Comparison of ENCODE assay signal across 10 mouse cellular contexts in the genomic region with DNA sequence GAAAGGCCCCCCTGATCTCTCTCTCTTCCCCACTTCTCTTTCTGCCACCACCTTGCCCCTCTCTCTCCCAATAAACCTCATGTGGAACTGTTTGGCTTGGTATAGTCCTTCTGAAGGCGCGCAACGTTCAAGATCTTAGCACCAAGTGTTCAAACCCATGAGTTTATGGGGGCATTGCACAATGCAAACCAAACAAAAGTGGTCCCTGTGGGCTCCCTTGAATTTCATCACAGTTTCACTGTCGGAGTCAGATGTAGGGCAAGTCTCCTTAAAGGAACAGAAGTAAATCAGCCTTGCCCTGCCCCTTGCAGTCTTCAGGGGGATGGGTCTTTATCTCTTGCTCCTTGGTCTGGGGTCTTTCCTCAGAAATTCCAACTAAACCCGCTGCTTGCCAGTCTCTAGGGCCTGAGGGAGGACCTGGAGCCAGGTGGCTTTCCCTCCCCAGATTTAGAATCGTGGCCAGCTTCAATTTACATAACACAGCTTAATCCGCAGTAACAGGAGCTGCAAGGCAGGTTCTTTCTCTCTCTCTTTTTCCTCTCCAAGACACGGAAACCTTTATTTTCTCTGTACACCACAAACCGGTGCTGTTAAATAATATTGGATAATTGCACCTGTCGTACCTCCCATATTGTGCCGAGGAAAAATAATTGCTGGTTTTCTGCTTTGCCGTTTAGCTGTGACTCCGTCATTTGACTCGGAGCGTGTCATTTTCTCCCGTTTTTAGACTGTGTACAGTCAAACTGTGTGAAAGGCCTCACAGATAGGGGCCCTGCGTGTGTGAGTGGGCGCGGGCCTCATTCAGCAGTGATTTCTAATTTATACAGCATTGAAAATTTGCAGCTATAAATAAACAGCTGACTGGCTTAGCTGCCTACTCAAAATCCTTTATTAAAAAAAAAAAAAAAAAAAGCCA.
DNase-seq lines count a peak whose midpoint lies in the region; ATAC-seq and TF ChIP-seq lines count a peak whose summit lies in the region.
"Had no signal": no experiment of that assay in that cellular context is flagged by ENCODE, and none has a peak within 500 bp of the region (broad histone marks: within the 10 kb centered on the region; RNA-seq: fewer than 3 reads in every experiment).

No protein-coding gene starts in this region.

- H3K4me1 ChIP-seq in embryonic facial prominence, embryonic 13.5 days: peaks cover 7% of the 10 kb centered on the region
- H3K4me1 ChIP-seq in stomach, postnatal 0 days (replicated peaks; ENCODE audit: control insufficient read depth, insufficient read depth): no peaks in the 10 kb centered on the region

- peak overlapping the region; percentile 7; the same call in 1 of the 2 replicates for H3K4me2 ChIP-seq in embryonic facial prominence, embryonic 13.5 days
- H3K4me2 ChIP-seq in stomach, postnatal 0 days (replicated peaks; ENCODE audit: low read depth): 0 out of 2 replicates have a peak overlapping the region, but pooled peaks have one; percentile 14

- no peaks in the 10 kb centered on the region for H3K27me3 ChIP-seq in embryonic facial prominence, embryonic 13.5 days
- no peaks in the 10 kb centered on the region for H3K27me3 ChIP-seq in stomach, postnatal 0 days (ENCODE audit: control insufficient read depth, insufficient read depth, low read length)

- no peak for TF ChIP-seq CTCF in left cerebral cortex, adult 2 months (IDR thresholded peaks at IDR 0.05)
- no peak for TF ChIP-seq CTCF in stomach, postnatal 0 days (IDR thresholded peaks at IDR 0.05; ENCODE audit: low read depth)

- DNase-seq in left cerebral cortex, adult 2 months (ENCODE audit: extremely low spot score in 1 of 2, low spot score in 2 of 2): peak; percentile 45 to 61
- no peak for DNase-seq in left cerebral cortex, adult 11 months (ENCODE audit: low spot score)
- peak; percentile 70 to 78 for DNase-seq in left cerebral cortex, postnatal 14 days (ENCODE audit: low spot score in 2 of 2)
- DNase-seq in stomach, postnatal 0 days (ENCODE audit: low spot score): no peak
- DNase-seq in spleen, postnatal 36 days (ENCODE audit: low spot score in 2 of 2): no peak
- no peak for DNase-seq in heart, postnatal 36 days
- DNase-seq: kidney, postnatal 36 days; spleen, adult 18-20 months had no signal

- 38% methylated on average over 19 of the region's 19 CpGs for WGBS in embryonic facial prominence, embryonic 13.5 days
- WGBS in stomach, postnatal 0 days: 53% methylated on average over 19 of the region's 19 CpGs

- ATAC-seq in embryonic facial prominence, embryonic 13.5 days (ENCODE audit: insufficient number of reproducible peaks, insufficient read depth, low FRiP score, low TSS enrichment, low read depth): no peak
- ATAC-seq in stomach, postnatal 0 days (ENCODE audit: low FRiP score, low TSS enrichment): no peak

- H3K4me3 ChIP-seq in left cerebral cortex, adult 2 months: 0 out of 2 replicates have a peak overlapping the region, but pooled peaks have one; percentile 4
- no peak overlapping the region for H3K4me3 ChIP-seq in embryonic facial prominence, embryonic 13.5 days
- H3K4me3 ChIP-seq in stomach, postnatal 0 days (ENCODE audit: low read depth, low read length): no peak overlapping the region

- no peaks in the 10 kb centered on the region for H3K36me3 ChIP-seq in embryonic facial prominence, embryonic 13.5 days
- H3K36me3 ChIP-seq in stomach, postnatal 0 days (ENCODE audit: control insufficient read depth, insufficient read depth, low read length): no peaks in the 10 kb centered on the region
- H3K36me3 ChIP-seq: G1E had no signal

- peak overlapping the region; percentile 62 for H3K27ac ChIP-seq in left cerebral cortex, adult 2 months
- no peak overlapping the region for H3K27ac ChIP-seq in embryonic facial prominence, embryonic 13.5 days
- H3K27ac ChIP-seq in stomach, postnatal 0 days (replicated peaks): no peak overlapping the region

- no peak overlapping the region for H3K9ac ChIP-seq in embryonic facial prominence, embryonic 13.5 days
- no peak overlapping the region for H3K9ac ChIP-seq in stomach, postnatal 0 days (ENCODE audit: low read length)

- TF ChIP-seq EP300 in stomach, postnatal 0 days (optimal IDR thresholded peaks at IDR 0.05): no peak

- no peaks in the 10 kb centered on the region for H3K9me3 ChIP-seq in embryonic facial prominence, embryonic 13.5 days
- no peaks in the 10 kb centered on the region for H3K9me3 ChIP-seq in stomach, postnatal 0 days (ENCODE audit: control insufficient read depth, low read length)
- H3K9me3 ChIP-seq: G1E had no signal

- intact Hi-C loops in left cerebral cortex, adult 2 months (cut with DNase I): loop anchor here (2.0 kb wide), 1 partner anchor 64 kb away; no protein-coding TSS in a partner anchor
- intact Hi-C loops in left cerebral cortex, postnatal 14 days (cut with DNase I): no loop called here
- intact Hi-C loops in heart, postnatal 36 days (cut with DNase I): no loop called here

Comparison
In these comparisons a context has a peak if more than half of its experiments do, and no peak if none do; other contexts are left out.
1. DNase-seq: peak in left cerebral cortex, adult 2 months (2 of 2) and left cerebral cortex, postnatal 14 days (2 of 2); none in left cerebral cortex, adult 11 months (single experiment), stomach, postnatal 0 days (single experiment), spleen, postnatal 36 days (0 of 2) and heart, postnatal 36 days (0 of 2).